Mouse (Mus musculus) left cerebral cortex, adult 9 months (tissue): ENCODE results near the gene C1rl.
"Not testable (repeated sequence)": the region's sequence is repeated elsewhere in the genome, so short reads cannot be mapped to it uniquely, and the experiment has no call there.

Source experiments
- DNase-seq, 2 experiments: peaks; one replicate each; pipeline ENCODE4 v3.0.0; 2022; ENCODE audit warnings: low spot score in 2 of 2

C1rl gene

DNA sequence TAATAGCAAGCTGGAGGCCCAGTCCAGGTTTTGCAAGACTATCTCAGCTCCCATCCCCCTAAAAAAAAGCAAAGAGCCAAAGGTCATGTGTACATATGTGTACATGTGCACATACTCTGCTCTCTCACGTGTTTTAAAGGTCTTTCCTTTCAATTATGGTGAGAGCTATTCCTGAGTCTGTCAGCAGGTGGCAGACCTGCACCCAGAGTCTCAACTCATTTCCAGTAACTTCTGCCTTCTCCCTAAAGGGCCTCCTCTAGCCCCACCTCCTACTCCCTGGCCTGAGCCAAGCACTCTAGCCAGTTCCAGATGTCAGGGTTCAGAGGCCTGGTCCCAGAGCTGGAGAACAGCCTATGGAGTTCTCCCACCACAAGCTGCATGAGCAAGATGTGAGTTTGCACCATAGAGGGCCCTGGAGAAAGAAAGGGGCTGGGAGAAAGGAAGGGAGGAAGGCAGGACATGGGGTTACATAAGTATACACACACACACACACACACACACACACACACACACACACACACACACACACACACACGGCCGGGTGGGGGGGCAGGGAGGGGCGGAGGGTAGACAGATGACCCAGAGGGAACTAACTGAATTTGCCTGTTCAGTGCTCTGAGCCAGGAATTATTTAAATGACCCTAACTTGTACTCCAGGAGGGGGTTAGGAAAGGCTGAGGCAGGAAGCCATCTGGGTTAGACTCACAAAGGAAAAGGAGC lies at the start of gene C1rl:
TSS of gene C1rl (plus strand) at position 272 of the 720 bp plus-strand sequence.
- DNase-seq = peak in 1 of 2 experiments; percentile 83

DNA sequence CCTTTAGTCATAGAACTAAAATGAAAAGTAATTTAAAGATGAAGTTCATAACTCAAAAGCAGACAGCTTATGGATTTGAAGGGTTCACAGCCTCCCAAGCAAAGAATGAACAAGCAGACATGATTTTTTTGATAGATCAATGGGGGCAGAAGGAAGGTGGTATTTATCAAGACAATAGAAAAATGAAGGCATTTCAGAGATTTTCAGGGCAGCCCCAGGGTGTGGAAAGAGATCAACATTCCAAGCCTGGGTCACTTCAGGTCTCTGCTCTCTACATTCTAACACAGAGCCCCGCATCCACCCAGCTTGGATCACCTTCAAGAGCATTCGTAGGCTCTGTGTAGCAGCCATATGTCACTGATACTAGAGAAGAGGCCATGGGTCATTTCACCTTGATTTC lies 49.6 kb upstream of the C1rl start:
- no peak for DNase-seq

- DNase-seq = no peak
Observed at GRCm38 (mm10) chr6:124446024-124446423, 46.9 kb upstream of the C1rl start.

DNA sequence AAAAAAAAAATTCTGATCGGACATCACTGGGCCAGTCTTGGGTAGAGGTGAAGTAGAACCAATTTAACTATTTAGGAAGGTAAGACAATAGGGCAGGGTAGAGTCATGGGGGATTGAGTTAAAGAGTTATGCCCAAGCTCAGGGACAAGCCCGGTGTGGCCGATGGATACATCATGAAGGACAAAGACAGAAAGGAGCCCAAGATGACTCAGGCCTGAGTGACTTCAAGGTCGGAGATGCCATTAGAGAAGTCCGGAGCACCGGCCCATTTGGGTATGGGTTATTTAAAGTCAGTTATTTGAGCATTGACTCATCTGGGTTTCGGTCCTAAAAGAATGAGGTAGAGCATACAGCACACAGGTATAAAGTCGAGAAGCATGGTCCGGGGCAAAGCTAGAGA lies 46.5 kb upstream of the C1rl start:
- DNase-seq = no peak

- no peak for DNase-seq
Observed at GRCm38 (mm10) chr6:124447356-124447755, 45.6 kb upstream of the C1rl start.

DNA sequence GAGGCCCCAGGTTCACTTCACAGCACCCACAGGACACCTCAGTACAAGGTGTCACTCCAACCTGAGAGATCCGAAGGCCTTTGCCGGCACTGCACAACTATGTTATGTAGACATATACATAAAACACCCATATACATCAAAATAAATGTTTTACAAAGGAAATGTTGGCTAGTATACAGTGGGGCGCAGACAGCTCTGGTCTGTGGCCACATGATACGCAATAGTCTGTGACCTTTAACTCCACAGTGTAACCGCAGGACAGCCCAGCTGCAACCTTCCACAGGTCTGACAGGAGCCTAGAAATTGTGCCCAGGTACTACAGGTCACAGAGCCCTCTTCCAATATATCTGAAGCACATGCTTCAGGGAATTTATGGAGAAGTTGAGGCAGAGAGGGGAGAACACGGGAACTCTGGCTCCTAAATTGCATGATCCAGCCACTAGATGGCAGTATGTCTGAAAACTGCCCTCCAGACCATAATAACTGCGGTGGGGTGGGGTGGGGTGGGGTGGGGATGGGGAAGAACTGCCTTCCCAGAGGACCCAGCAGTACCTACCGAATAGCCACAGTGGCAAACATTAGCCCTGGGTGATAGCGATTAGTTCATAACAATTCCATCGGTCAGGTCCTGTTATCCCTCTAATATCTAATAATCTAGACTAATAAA lies 44.6 kb upstream of the C1rl start:
- no peak for DNase-seq

GRCm38 (mm10) chr6:124448959-124449667 lies 43.8 kb upstream of the C1rl start:
- DNase-seq = no peak

DNA sequence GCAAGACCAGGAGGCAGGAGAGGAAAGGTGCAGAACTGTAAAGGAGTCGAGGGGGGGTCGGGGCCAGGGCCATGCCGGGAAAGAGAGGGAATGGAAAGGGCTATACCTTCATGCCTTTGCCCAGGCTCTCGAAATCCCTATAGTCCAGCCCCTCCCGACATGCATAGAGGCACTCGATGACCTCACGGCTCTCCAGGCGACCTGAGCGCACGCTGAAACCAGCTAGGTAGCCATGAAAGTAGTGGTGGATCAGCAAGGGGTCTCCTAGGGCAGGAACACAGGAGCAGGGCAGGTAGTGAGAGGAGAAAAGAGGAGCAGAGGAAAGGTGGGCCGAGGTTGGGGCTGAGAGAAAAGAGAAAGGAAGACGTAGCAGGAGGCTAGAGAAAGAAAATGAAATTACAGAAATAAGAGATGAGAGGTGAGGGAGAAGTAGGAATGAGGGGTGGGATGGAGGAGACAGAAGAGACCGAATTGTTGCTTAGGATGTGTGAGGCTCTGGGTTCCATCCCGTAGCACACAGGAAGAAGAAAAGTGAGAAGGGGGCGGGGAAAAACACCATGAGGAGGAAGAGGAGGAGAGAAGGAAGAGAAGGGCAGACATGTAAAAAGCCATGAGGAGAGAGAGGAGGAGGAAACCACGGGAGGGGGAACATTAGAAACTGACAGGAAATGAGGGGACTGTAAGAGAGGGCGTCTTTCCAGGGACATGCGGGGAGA lies 43.1 kb upstream of the C1rl start:
- no peak for DNase-seq

- DNase-seq = no peak
Observed at GRCm38 (mm10) chr6:124451995-124452394, 40.9 kb upstream of the C1rl start.

- DNase-seq = no peak
Observed at GRCm38 (mm10) chr6:124453756-124454155, 39.2 kb upstream of the C1rl start.

GRCm38 (mm10) chr6:124456243-124456642 lies 36.7 kb upstream of the C1rl start:
- DNase-seq = no peak

GRCm38 (mm10) chr6:124457827-124458226 lies 35.1 kb upstream of the C1rl start:
- DNase-seq = no peak

DNA sequence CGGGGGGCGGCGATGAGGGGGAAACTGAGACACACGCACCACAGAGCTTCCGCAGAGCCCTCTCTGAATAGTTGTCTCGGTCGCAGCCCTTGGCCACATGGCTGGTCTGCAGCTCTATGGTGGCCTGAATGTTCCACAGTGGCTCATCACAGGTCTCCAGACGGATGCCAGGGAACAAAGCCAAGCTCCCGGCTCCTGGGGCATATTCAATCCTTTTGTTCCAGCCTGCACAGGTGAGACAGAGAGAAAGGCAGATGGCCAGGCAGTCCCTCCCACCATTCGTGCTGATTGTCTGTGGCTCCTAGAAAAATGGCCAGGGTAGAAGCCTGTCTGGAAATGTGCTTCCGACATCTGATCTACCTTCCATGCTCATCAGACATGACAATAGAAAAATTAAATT lies 34.4 kb upstream of the C1rl start:
- no peak for DNase-seq

GRCm38 (mm10) chr6:124459388-124459787 lies 33.5 kb upstream of the C1rl start:
- DNase-seq = no peak

DNA sequence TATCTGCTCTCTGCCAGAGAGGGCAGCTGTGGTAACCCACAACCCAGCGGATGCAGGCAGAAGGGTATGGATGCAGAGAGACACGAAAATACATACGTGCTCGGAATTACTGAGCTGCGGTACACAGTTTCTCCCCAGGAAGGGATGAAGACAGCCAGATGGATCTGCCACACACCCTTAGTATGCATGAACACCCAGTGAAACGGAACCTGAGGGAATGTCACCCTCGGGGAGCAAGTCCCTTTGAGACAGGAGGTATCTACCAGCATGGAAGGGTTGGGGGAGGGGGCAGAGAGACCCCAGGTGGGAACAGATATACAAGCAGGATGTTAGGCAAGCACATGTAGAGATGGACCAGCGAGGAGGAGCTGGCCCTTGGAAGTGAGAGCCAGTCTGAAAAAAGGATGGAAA lies 29.0 kb upstream of the C1rl start:
- DNase-seq = peak in 1 of 2 experiments; percentile 31

DNA sequence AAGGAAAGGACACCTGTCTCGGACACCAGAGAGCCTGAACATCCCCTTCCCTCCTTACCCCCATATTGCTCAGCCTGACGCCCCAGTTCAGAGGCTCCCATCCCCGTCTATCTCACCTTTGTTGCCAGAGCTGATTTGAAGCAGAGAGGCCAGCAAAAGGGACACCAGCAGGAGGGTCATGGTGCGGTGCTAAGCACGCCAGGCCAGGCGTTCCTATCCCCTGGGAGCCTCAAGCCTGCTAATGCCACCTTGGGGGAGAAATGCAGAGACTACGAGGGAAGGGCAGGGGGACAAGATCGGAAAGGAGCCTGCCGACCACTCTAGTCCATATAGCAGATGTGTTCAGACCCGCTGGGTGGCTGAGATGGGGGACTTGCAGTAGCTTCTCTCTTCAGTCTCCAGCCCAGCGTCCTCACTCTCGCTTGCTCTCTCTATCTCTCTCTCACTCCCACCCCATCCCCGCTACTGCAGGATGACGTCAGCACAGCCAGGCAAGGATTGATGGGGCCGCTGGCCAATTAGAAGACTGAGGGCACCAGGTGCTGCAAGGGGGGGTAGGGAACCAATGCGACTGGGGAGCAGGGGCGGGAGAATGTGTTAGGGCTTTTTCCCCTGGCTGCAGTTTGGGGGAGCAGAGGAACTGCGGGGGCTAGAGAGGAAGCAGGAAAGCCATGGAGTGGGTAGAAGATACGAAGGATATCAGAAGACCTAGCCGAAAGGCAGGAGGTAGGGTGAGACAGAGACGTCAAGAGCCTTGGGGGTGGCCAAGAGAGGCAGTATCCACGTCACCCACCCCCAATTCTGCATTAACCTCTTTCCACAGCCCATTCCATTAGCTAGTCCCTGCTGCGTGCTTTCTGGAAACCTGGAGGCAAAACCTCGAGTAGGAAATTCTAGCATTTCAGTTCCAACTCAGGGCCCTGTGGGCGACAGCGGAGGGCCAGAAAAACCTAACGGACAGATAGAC lies 28.3 kb upstream of the C1rl start, which contains the start of gene Clstn3:
TSS of gene Clstn3 (minus strand) at position 490 of the 967 bp plus-strand sequence.
- DNase-seq = peak; percentile 83 to 95

- DNase-seq = no peak
Observed at GRCm38 (mm10) chr6:124465299-124465698, 27.6 kb upstream of the C1rl start.

DNA sequence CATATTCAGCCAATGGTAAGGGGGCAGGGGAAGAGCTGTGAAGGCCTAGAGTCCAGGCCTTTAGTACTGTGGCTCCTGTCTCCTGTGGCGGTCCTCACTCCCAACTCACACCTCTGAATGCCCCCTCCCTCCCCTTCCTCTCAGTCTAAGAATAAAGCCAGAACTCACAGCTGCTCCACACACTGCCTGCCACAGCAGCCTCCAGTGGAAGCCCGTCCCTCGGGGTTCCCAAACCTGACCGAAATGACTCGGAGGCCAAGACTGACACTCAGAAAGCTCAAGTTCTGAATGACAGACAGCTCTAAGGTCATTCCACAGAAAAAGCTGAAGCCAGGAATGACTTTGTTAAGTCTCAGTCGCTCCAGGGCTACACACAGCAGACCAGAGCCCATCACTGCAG lies 27.2 kb upstream of the C1rl start:
- DNase-seq = no peak

DNA sequence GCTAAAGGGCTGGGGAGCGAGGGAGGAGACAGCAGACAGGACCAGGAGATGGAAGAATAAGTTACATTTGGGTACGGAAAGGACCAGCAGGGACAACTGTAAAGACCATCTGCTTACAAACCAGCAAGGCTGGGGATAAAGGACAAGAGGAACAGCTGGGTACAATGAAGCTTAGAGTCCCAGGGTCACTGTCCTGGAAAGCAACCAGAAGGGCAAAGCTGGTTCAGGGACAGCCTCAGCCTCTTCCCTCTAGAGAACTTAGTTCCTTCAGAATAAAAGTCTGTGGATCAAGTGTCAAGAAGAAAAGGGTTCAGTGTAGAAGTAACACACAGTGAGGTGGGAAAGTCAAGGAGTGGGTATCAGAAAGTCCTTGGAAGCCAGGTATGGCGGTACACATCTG lies 21.8 kb upstream of the C1rl start:
- DNase-seq = no peak

DNA sequence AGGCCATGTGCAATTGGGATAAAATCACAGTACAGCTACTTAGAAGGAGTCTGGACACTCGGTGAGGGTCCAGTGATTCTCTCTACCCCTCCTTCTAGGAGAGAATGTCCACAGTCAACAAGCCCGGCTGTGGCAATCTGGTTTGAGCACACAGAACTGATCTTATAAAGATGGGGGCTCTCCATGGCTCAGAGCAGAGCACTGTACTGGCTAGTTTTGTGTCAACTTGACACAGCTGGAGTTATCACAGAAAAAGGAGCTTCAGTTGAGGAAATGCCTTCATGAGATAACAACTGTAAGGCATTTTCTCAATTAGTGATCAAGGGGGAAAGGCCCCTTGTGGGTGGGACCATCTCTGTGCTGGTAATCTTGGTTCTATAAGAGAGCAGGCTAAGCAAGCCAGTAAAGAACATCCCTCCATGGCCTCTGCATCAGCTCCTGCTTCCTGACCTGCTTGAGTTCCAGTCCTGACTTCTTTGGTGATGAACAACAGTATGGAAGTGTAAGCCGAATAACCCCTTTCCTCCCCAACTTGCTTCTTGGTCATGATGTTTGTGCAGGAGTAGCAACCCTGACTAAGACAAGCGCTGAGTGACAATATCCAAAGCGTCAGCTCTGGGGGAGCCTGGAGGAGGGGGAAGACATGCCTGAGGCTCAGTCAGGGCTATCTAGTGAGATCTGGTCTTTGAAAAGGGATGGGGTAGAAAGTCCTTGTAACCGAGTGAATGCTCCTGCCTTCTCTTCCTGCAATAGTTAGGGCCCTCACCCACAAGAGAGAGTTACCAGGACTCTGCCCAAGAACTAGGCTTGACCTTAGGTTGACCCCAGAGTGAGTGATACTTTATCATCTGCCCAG lies 20.9 kb upstream of the C1rl start:
- DNase-seq = not testable (repeated sequence)
